Mouse (Mus musculus) gastrocnemius, adult 8-10 months (tissue): ENCODE measurements around the gene Cep112. TPM values are rescaled to one million over a fixed set of nuclear protein-coding genes. Genes with fewer than 3 reads are reported as not detected.

Experiments
- DNase-seq, 2 experiments: peaks; one replicate each; pipeline ENCODE4 v3.0.0; 2022; ENCODE audit warnings: low spot score in 2 of 2
- total RNA-seq, 4 experiments: library from RNA; stranded (reverse); gene quantifications; 2 replicates each; pipeline ENCODE4 v1.2.4; 2022

Gene Cep112
- total RNA-seq, 4 experiments from 2014 or later: 1.0 to 4.5 (median 1.8) TPM

GRCm38 (mm10) chr11:108443893-108444563, 19.0 kb downstream of the Cep112 start:
- no peak for DNase-seq

- DNase-seq: no peak
These were observed 22.2 kb downstream of the Cep112 start for GRCm38 (mm10) chr11:108447148-108447547.

- peak in 1 of 2 experiments; percentile 13 for DNase-seq
These were observed 24.8 kb downstream of the Cep112 start for GRCm38 (mm10) chr11:108449811-108450210.

GRCm38 (mm10) chr11:108459599-108459998, 34.6 kb downstream of the Cep112 start:
- no peak for DNase-seq

GRCm38 (mm10) chr11:108464138-108464537, 39.1 kb downstream of the Cep112 start:
- DNase-seq: no peak

- DNase-seq: no peak
These were observed 39.8 kb downstream of the Cep112 start for GRCm38 (mm10) chr11:108464715-108465301.

- DNase-seq: no peak
These were observed 50.7 kb downstream of the Cep112 start for GRCm38 (mm10) chr11:108475738-108476137.

- no peak for DNase-seq
These were observed 51.2 kb downstream of the Cep112 start for GRCm38 (mm10) chr11:108476226-108476625.

- DNase-seq: no peak
These were observed 59.0 kb downstream of the Cep112 start for GRCm38 (mm10) chr11:108483976-108484375.

GRCm38 (mm10) chr11:108488256-108488655, 63.3 kb downstream of the Cep112 start:
- DNase-seq: no peak

- DNase-seq: no peak
These were observed 64.9 kb downstream of the Cep112 start for GRCm38 (mm10) chr11:108489863-108490262.

- DNase-seq: no peak
These were observed 83.2 kb downstream of the Cep112 start for GRCm38 (mm10) chr11:108508190-108508589.

GRCm38 (mm10) chr11:108527725-108528363, 102.9 kb downstream of the Cep112 start:
- DNase-seq: no peak

GRCm38 (mm10) chr11:108532901-108533300, 107.9 kb downstream of the Cep112 start:
- DNase-seq: no peak

- no peak for DNase-seq
These were observed 109.0 kb downstream of the Cep112 start for GRCm38 (mm10) chr11:108534014-108534413.

GRCm38 (mm10) chr11:108552997-108553622, 128.1 kb downstream of the Cep112 start:
- DNase-seq: no peak

GRCm38 (mm10) chr11:108553881-108554280, 128.9 kb downstream of the Cep112 start:
- DNase-seq: no peak

- no peak for DNase-seq
These were observed 133.6 kb downstream of the Cep112 start for GRCm38 (mm10) chr11:108558544-108558943.

- DNase-seq: no peak
These were observed 134.5 kb downstream of the Cep112 start for GRCm38 (mm10) chr11:108559506-108559905.

- no peak for DNase-seq
These were observed 137.1 kb downstream of the Cep112 start for GRCm38 (mm10) chr11:108562076-108562475.

- DNase-seq: no peak
These were observed 161.7 kb downstream of the Cep112 start for GRCm38 (mm10) chr11:108586551-108587184.
